Mouse (Mus musculus) mouse trophoblast stem cell (cell line): Measurements from ENCODE around the gene Kif2a.
"Not testable (repeated sequence)": the region's sequence is repeated elsewhere in the genome, so short reads cannot be mapped to it uniquely, and the experiment has no call there.

Source experiments
- in situ Hi-C, 2 experiments: fragments of 300-500 bp; cut with MseI, MboI; formaldehyde crosslinking; loops; 2 replicates in 1 of 2; 3 replicates in 1 of 2; pipeline ENCODE4 v1.15.1; 2025

Kif2a gene

DNA sequence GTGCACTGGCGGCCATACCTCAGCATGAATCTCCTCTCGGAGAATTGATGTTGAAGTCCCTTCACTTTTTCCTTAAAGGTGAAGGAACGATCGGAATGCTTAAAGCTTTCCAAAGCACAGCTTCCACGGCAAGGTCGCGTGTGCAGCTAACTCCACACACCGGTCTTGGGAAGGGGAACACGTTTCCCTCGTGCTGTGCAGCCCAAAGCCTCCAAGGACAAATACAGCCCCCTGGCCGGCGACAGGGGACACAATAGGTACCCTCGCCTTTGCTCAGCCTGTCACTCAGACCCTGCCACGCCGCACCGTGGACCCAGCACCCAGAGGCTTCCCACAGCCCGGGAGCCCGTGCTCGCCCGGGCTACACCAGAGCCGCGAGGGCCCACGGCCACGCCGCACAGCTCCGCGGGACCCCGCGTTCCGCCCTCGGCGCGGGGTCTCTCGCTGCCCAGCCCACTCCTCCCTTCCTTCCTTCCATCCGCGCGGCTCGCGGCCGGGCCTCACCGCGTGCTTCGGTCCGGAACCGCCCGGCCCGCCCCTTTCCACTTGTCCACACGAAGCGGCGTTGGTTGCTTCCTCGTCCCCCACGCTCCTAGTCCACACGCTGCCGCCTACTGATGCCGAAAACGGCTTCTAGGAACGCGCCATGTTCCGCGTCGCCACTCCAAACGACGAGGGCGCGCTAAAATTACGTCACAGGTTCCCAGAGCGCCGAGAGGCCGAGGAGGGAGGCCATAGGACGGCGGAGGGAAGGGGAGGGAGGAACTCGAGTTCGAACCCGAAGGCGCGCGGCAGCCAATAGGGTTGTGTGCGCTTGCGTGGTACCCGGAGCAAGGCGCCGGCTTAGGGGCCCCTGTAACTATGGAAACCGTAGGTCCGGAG is 85.4 kb downstream of the Kif2a start, which contains the start of gene Ipo11:
Gene Ipo11 (minus strand): TSS at position 703 of the 882 bp plus-strand sequence.
- in situ Hi-C loops, result no loop called here

DNA sequence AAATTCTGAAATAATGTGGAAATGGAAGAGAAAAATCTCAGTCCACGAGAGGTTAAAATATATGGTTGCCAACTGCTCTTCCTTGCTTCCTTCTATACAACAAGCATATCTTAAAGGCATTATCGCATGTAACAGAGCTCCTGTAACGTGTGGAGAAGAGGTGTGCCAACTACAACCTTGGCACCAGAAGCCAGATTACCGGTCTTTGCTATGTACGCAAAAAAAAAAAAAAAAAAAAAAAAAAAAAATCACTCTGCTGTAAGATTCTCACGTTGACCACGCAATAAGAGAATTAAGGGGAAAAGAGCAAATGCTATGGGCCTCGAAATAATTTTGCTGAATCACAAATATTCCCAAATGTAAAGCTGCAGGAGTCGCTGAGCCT is 86.1 kb downstream of the Kif2a start:
- in situ Hi-C loops, result no loop called here

DNA sequence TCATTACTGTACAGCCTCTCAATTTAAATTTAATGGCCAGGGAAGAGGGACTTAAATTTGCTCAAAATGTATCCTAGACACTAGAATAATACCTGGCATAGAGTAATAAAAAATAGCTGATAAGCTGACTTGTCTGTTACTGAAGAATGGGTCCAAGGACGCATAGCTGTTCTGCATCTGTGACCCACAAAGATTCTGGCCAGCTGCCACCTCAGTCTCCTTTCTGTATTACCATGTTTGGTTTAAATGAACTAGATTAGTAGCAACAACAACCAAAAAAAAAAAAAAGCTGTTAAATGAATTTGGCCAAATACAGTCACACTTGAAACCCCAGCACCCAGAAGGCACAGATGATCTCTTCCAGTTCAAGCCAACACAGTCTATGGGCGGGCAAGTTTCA is 92.7 kb downstream of the Kif2a start:
- in situ Hi-C loops, result no loop called here

DNA sequence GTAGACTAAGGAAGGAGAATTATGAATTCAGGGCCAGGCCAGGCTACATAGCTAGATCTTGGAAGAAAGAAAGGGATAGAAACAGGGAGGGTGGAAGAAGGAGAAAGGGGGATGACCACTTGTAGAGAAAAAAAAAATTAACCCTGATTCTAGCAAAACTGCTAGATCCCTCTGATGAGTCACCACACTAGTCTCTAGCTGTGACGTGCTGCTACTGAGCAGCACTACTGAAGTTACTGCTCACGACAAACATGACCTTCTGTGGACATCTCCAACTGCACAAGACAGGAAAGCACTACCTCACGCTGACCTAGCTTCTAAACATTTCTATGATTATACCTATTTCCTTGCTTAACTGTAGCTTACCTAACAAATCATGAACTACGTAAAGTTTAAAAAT is 93.6 kb downstream of the Kif2a start:
- in situ Hi-C loops, result no loop called here

DNA sequence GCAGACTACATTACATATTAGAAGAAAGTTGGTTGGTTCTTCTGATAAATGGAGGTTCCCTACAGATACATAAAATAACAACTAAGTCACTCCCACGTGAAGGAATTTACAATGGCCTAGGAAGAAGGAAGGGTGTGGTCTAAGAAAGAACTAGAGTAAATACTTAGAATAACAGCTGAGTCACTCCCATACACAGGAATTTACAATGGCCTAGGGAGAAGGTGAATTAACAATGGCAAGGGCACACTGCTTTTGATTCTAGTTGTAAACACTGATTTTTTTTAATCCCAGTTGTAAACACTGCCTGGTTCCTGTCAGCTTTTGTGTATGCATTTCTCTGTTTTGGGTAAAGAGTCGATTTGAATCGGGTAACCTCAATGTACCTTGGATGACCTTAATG is 96.0 kb downstream of the Kif2a start:
- in situ Hi-C loops, result not testable (repeated sequence)

DNA sequence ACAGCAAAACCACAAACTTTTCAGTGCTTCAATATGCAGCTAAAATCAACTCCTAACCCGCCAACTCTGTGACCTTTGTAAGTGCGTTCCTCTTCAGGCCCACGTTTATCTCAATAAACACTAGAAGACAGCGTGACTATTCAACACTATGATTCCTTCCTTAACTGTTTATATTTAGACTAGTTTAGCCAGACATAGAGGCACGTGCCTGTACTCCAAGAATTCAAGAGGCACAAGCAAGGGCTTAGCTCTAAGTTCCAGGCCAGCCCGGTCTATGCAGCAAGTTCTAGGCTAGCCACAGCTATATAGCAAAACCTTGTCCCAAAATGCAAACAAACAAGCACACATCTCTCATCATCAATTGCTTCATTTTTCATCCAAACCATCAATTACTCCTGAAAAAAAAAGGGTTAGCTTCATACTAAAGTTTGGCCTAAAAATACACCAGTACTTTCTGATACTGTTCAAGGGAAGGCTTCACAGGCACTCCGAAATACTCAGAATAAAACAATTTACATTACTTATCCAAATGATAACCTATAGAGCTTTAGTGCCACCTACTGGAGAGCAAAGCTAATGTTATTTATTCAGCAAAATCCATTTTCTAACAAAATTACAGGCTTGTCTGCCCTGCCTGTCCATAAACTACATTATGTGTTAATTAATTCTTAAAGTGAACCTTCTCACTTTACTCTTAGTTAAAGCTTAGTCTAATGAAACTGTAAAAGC is 103.4 kb downstream of the Kif2a start:
- in situ Hi-C loops, result no loop called here

DNA sequence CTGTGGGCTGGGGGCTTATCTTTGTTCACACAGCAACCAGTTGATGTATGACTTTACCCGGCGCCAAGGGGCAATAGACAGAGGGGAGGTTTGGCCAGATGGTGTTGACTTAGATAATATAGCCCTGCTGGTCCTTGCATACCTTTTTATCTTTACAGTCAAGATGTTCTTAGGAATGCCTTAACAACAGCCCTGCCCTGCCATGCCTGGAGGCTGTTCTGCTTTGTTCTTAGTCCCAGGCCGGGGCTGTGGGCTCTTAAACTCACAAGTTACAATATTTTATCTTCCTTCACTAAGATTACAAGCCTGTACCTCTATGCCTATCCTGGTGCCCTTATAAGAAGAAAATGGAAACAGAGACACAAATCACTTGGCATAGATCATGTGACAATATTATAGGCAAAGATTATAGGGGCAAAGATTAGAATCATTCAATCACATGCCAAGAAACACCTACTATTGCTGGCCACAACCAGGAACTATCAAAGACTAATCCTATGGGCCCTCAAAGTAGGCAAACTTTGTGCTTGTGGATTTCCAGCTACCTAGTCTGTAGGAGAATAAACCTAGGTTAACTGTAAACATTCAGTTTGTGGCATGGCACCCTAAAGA is 108.7 kb downstream of the Kif2a start:
- in situ Hi-C loops, result no loop called here

DNA sequence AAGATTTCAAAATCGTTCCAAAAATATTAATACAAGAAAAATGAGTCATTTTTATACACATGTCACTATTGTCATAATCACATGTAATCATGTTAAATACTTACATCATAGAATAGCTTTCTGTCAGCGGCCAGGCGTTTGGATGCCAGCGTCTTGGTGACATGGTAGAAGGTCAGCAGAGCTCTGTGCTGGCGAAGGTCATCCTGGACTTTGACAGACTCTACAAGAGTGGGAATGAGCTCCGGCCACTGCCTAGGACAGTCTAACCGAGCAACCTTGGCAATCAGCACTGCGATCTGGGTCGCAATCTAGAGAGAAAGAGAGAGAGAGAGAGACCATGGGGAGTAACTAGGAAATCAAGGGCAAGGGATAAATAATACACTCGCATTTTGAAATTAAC is 111.8 kb downstream of the Kif2a start:
- in situ Hi-C loops, result no loop called here
